Mouse (Mus musculus): ENCODE results near the gene Erbb2. TPM values are rescaled to one million over a fixed set of nuclear protein-coding genes. Genes with fewer than 3 reads are reported as not detected.

The Erbb2 gene
- total RNA-seq, 2 experiments from 2014 or later = 2.0 to 3.2 TPM

GRCm38 (mm10) chr11:98448191-98448790 lies 36.0 kb downstream of the Erbb2 start:
- intact Hi-C loops (cut with DNase I) = no loop called here
- no peak for DNase-seq (ENCODE audit: low spot score in 2 of 2)

- intact Hi-C loops (cut with DNase I) = no loop called here
- no peak for DNase-seq (ENCODE audit: low spot score in 2 of 2)
Measured at GRCm38 (mm10) chr11:98449419-98449818, 37.1 kb downstream of the Erbb2 start.

DNA sequence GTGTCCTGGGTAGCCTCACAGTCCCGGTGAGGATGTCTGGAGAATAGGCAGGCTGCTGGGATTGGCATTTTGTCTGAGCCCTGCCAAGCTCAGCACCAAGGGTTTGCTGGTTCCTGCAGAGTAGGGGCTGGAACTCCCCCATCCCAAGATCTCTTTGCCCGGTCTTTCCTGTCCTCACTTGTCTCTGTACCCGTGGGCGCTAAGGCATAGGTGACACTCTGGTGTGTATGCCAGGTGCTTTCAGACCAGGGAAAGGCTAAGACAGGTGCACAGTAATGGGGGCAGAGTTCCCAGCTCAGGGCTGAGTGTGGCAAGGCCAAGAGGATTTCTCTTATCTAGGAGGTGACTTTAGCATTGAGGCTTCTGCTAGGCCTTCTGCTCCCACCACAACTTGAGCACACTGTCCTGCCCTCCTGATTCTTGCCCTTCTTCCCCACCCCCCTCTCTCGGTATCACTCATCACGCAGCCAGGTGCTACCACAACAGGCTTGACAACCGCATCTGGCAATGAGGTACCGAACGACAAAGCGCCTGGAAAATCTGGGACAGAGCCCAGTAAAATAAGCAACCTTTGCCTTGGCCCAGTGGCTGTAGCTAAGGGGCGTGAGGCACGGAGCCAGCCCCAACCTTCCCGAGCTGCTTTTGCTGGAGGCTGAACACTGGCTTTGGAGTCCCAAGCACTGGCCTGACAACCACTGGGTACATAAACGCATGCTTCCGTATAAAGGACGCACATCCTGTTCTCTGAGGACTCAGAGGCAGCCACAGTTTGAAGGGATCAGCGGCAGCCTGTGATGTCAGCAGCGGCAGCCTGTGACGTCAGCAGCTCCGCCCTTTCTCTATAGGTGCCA lies 37.9 kb downstream of the Erbb2 start:
- no peak for DNase-seq (ENCODE audit: low spot score in 2 of 2)
- intact Hi-C loops (cut with DNase I) = loop anchor here (10.0 kb wide), 1 partner anchor 185 kb away; no protein-coding TSS in a partner anchor

- intact Hi-C loops (cut with DNase I) = loop anchor here (5.0 to 10.0 kb wide), 2 partner anchors 113 to 191 kb away; no protein-coding TSS in a partner anchor
- DNase-seq (ENCODE audit: low spot score in 2 of 2) = no peak
Measured at GRCm38 (mm10) chr11:98455484-98455883, 43.2 kb downstream of the Erbb2 start.

DNA sequence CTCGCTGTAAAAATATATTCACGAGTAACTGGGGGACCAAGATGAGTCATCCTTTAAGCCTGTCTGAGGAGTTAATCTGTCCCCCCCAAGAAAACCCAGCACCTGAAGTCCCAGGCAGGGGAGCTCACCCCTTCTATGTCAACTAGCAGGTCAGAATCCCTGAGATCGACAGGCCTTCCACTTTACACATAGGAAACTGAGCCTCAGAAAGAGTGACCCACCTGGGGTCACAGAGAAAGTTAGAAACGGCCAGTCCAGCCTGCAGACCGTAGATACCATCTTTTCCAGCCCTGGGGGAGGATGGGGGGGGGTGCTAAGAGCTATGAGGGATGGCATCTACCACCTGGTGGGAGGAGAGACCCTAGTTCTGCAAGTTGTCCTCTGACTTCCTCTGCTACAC lies 44.3 kb downstream of the Erbb2 start:
- no peak for DNase-seq (ENCODE audit: low spot score in 2 of 2)

GRCm38 (mm10) chr11:98456945-98457344 lies 44.7 kb downstream of the Erbb2 start:
- intact Hi-C loops (cut with DNase I) = loop anchor here (5.0 to 10.0 kb wide), 2 partner anchors 115 to 192 kb away; no protein-coding TSS in a partner anchor
- no peak for DNase-seq (ENCODE audit: low spot score in 2 of 2)

More for the DNA sequence above, 44.3 kb downstream of the Erbb2 start:
- intact Hi-C loops (cut with DNase I) = loop anchor here (5.0 to 10.0 kb wide), 2 partner anchors 114 to 192 kb away; no protein-coding TSS in a partner anchor

- DNase-seq (ENCODE audit: low spot score in 2 of 2) = peak; percentile 81 to 90
- intact Hi-C loops (cut with DNase I) = loop anchor here (5.0 to 10.0 kb wide), 2 partner anchors 115 to 193 kb away; no protein-coding TSS in a partner anchor
Measured at GRCm38 (mm10) chr11:98457367-98458120, 45.3 kb downstream of the Erbb2 start.

DNA sequence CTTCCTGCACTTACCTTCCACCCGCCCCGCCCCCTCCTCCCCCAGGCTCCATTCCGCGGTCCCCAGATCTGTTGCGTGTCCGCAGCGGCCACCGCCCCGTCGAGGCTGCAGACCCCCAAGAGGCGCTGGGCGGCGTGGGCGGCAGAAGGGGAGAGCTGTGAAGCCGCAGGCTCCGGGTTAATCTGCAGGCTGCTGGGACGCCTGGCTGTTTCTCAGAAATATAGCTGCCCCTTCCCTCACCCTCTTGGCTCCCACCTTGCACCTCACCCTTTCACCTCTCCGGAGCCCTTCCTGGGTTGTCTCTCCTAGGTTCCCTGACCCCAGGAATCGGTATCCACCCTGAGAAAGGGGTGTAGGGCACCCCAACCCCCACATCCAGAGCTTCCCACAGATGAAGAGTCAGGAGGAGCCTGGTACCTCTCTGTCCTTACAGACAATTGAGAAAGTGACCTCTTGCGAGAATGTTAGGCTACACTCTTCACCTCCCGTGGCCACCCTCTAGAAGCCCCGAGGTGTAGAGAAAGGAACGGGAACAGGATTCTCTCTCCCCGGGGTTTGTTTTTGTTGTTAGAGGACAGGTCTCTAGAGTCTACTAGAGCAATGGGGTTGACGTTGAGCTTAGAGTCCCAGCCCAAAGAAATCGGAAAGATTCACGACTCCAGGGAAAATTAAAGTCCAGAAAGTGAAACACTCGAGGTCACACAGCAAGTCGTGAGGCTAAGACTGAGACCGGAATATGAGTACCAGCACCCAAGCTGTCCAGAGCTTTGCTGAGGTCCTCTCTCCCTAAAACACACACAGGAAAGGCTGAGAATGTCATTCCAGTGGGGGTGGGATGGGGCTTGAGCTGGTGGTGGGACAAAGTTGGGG lies 46.1 kb downstream of the Erbb2 start:
- intact Hi-C loops (cut with DNase I) = loop anchor here (5.0 to 10.0 kb wide), 2 partner anchors 116 to 194 kb away; no protein-coding TSS in a partner anchor
- no peak for DNase-seq (ENCODE audit: low spot score in 2 of 2)

GRCm38 (mm10) chr11:98459071-98459741 lies 46.9 kb downstream of the Erbb2 start:
- no peak for DNase-seq (ENCODE audit: low spot score in 2 of 2)
- intact Hi-C loops (cut with DNase I) = loop anchor here (5.0 to 10.0 kb wide), 2 partner anchors 117 to 194 kb away; no protein-coding TSS in a partner anchor

GRCm38 (mm10) chr11:98459860-98460259 lies 47.6 kb downstream of the Erbb2 start:
- DNase-seq (ENCODE audit: low spot score in 2 of 2) = no peak
- intact Hi-C loops (cut with DNase I) = loop anchor here (5.0 to 10.0 kb wide), 2 partner anchors 118 to 195 kb away; no protein-coding TSS in a partner anchor

GRCm38 (mm10) chr11:98461109-98461720 lies 48.9 kb downstream of the Erbb2 start:
- intact Hi-C loops (cut with DNase I) = no loop called here
- no peak for DNase-seq (ENCODE audit: low spot score in 2 of 2)

DNA sequence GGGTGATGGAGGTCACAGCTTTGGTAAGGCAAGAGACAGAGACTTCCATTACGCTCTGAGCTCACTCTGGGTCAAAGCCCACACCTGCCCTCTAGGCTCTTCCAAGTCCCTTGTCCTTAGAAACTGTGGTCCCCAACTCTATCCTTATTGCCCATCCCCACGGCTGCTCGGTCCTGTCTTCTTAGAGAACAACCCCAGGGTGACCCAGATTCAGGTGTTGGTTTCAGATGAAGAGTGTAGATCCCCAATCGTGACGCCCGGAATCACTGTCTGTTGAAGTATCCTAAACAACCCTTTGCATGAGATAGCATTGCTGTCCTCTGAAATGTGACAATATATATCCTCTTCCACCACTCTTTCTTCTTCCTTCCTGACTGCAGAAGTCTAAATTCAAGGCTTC lies 50.0 kb downstream of the Erbb2 start:
- intact Hi-C loops (cut with DNase I) = no loop called here
- no peak for DNase-seq (ENCODE audit: low spot score in 2 of 2)

DNA sequence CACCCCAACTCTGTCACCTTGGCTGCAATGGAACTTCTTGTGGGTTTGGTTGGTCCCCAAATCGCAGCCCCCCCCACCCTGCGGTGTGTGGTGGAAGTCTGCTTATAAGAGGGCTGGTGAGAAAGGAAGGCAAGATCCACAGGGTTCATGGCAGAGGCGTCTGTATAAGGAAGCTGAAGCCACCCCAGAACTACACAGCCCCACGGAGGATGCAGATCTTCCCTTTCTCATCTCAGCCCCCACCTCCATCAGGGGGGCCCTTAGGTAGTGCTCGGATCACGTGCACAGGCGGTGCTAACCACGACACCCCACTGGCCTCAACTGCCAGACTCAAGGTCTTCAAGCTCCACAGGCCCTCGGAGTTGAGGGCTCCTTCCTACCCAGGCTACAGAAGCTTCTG lies 51.6 kb downstream of the Erbb2 start:
- intact Hi-C loops (cut with DNase I) = no loop called here
- no peak for DNase-seq (ENCODE audit: low spot score in 2 of 2)

GRCm38 (mm10) chr11:98464516-98464915 lies 52.2 kb downstream of the Erbb2 start:
- intact Hi-C loops (cut with DNase I) = no loop called here
- peak in 1 of 2 experiments; percentile 39 for DNase-seq (ENCODE audit: low spot score in 2 of 2)

- intact Hi-C loops (cut with DNase I) = no loop called here
Measured at GRCm38 (mm10) chr11:98469761-98470714, 57.8 kb downstream of the Erbb2 start.

GRCm38 (mm10) chr11:98470795-98471194 lies 58.5 kb downstream of the Erbb2 start:
- DNase-seq (ENCODE audit: low spot score in 2 of 2) = no peak
- intact Hi-C loops (cut with DNase I) = no loop called here

More at GRCm38 (mm10) chr11:98469761-98470714, 57.8 kb downstream of the Erbb2 start:
- no peak for DNase-seq (ENCODE audit: low spot score in 2 of 2)
